Mouse (Mus musculus): ENCODE measurements around the gene Zfp626.
A peak's percentile ranks its signal among the peaks of the same experiment; 100 is the strongest.
"Not testable (repeated sequence)": the region's sequence is repeated elsewhere in the genome, so short reads cannot be mapped to it uniquely, and the experiment has no call there.

Zfp626 gene

GRCm38 (mm10) chr7:27806896-27807295, at the start of gene Zfp626:
Zfp626 (plus strand) TSS chr7:27807196.
- not testable (repeated sequence) for DNase-seq (ENCODE audit: low spot score in 2 of 2)

GRCm38 (mm10) chr7:27765176-27765886, 41.7 kb upstream of the Zfp626 start:
- no peak for DNase-seq (ENCODE audit: low spot score in 2 of 2)

- no peak for DNase-seq (ENCODE audit: low spot score in 2 of 2)
Observed at GRCm38 (mm10) chr7:27789306-27789705, 17.7 kb upstream of the Zfp626 start.

- DNase-seq (ENCODE audit: low spot score in 2 of 2): not testable (repeated sequence)
Observed at GRCm38 (mm10) chr7:27793865-27794264, 13.1 kb upstream of the Zfp626 start.

GRCm38 (mm10) chr7:27794566-27794965, 12.4 kb upstream of the Zfp626 start:
- DNase-seq (ENCODE audit: low spot score in 2 of 2): no peak

- DNase-seq (ENCODE audit: low spot score in 2 of 2): no peak
Observed at GRCm38 (mm10) chr7:27797906-27798811, 8.8 kb upstream of the Zfp626 start.

GRCm38 (mm10) chr7:27801137-27801536, 5.9 kb upstream of the Zfp626 start:
- DNase-seq (ENCODE audit: low spot score in 2 of 2): no peak

GRCm38 (mm10) chr7:27802986-27803385, 4.0 kb upstream of the Zfp626 start:
- DNase-seq (ENCODE audit: low spot score in 2 of 2): no peak

- peak; percentile 37 to 55 for DNase-seq (ENCODE audit: low spot score in 2 of 2)
Observed at GRCm38 (mm10) chr7:27804297-27805030, 2.5 kb upstream of the Zfp626 start.

GRCm38 (mm10) chr7:27807305-27807704, 309 bp downstream of the Zfp626 start:
- not testable (repeated sequence) for DNase-seq (ENCODE audit: low spot score in 2 of 2)

GRCm38 (mm10) chr7:27818526-27819110, 11.6 kb downstream of the Zfp626 start:
- no peak for DNase-seq (ENCODE audit: low spot score in 2 of 2)

- DNase-seq (ENCODE audit: low spot score in 2 of 2): no peak
Observed at GRCm38 (mm10) chr7:27822611-27823010, 15.6 kb downstream of the Zfp626 start.

GRCm38 (mm10) chr7:27834131-27834530, 27.1 kb downstream of the Zfp626 start:
- no peak for DNase-seq (ENCODE audit: low spot score in 2 of 2)

GRCm38 (mm10) chr7:27837896-27838295, 30.9 kb downstream of the Zfp626 start:
- DNase-seq (ENCODE audit: low spot score in 2 of 2): no peak

GRCm38 (mm10) chr7:27838323-27839249, 31.6 kb downstream of the Zfp626 start, which contains the start of gene Zfp59:
Zfp59 (plus strand) TSS chr7:27838607.
- DNase-seq (ENCODE audit: low spot score in 2 of 2): peak; percentile 49 to 66

GRCm38 (mm10) chr7:27839596-27839995, 32.6 kb downstream of the Zfp626 start:
- DNase-seq (ENCODE audit: low spot score in 2 of 2): no peak

GRCm38 (mm10) chr7:27840104-27840503, 33.1 kb downstream of the Zfp626 start:
- no peak for DNase-seq (ENCODE audit: low spot score in 2 of 2)

GRCm38 (mm10) chr7:27857227-27857626, 50.2 kb downstream of the Zfp626 start, which contains the start of gene Zfp607a:
Zfp607a (plus strand) TSS chr7:27857527.
- DNase-seq (ENCODE audit: low spot score in 2 of 2): no peak

GRCm38 (mm10) chr7:27859301-27860251, 52.6 kb downstream of the Zfp626 start:
- no peak for DNase-seq (ENCODE audit: low spot score in 2 of 2)
